Mouse (Mus musculus) fat pad, adult 2 months (tissue): Measurements from ENCODE around the gene 1700020D05Rik.

Source experiments
- DNase-seq: peaks from one replicate; pipeline ENCODE4 v3.0.0-alpha.2; 2011; ENCODE audit warnings: low read depth, low spot score; ENCODE audit errors: extremely low read depth

1700020D05Rik gene

GRCm38 (mm10) chr19:5503687-5504086 lies at the start of gene 1700020D05Rik:
1700020D05Rik (minus strand) TSS chr19:5503787.
- DNase-seq = no peak

GRCm38 (mm10) chr19:5547471-5548056 lies 44.0 kb upstream of the 1700020D05Rik start:
- no peak for DNase-seq

GRCm38 (mm10) chr19:5544031-5544430 lies 40.4 kb upstream of the 1700020D05Rik start:
- no peak for DNase-seq

GRCm38 (mm10) chr19:5543362-5543761 lies 39.8 kb upstream of the 1700020D05Rik start:
- no peak for DNase-seq

- DNase-seq = no peak
These were observed 35.2 kb upstream of the 1700020D05Rik start for GRCm38 (mm10) chr19:5538786-5539185.

- DNase-seq = no peak
These were observed 28.9 kb upstream of the 1700020D05Rik start for GRCm38 (mm10) chr19:5532520-5532919.

GRCm38 (mm10) chr19:5530138-5530524 lies 26.5 kb upstream of the 1700020D05Rik start:
- DNase-seq = no peak

- no peak for DNase-seq
These were observed 25.9 kb upstream of the 1700020D05Rik start for GRCm38 (mm10) chr19:5529325-5530137.

- no peak for DNase-seq
These were observed 21.6 kb upstream of the 1700020D05Rik start for GRCm38 (mm10) chr19:5525204-5525603.

GRCm38 (mm10) chr19:5518721-5519120 lies 15.1 kb upstream of the 1700020D05Rik start:
- DNase-seq = no peak

- DNase-seq = no peak
These were observed 13.4 kb upstream of the 1700020D05Rik start for GRCm38 (mm10) chr19:5516906-5517505.

GRCm38 (mm10) chr19:5515840-5516777 lies 12.5 kb upstream of the 1700020D05Rik start:
- no peak for DNase-seq

GRCm38 (mm10) chr19:5513005-5513349 lies 9.4 kb upstream of the 1700020D05Rik start:
- DNase-seq = no peak

- DNase-seq = no peak
These were observed 8.8 kb upstream of the 1700020D05Rik start for GRCm38 (mm10) chr19:5512091-5513004.

GRCm38 (mm10) chr19:5511074-5511632 lies 7.6 kb upstream of the 1700020D05Rik start:
- DNase-seq = no peak

GRCm38 (mm10) chr19:5510031-5511026 lies 6.7 kb upstream of the 1700020D05Rik start, which contains the start of gene Snx32:
Snx32 (minus strand) TSS chr19:5510538.
- DNase-seq = peak; percentile 57

GRCm38 (mm10) chr19:5500330-5500875 lies 3.2 kb downstream of the 1700020D05Rik start:
- DNase-seq = no peak

GRCm38 (mm10) chr19:5496052-5496370 lies 7.6 kb downstream of the 1700020D05Rik start:
- DNase-seq = no peak
